Mouse (Mus musculus): ENCODE measurements around the gene A630095N17Rik.

GRCm38 (mm10) chr1:75180741-75181140, 51.2 kb downstream of the A630095N17Rik start:
- TF ChIP-seq CHD2 (IDR thresholded peaks at IDR 0.05; ENCODE audit: low read depth, low read length), result no peak
- no peak for TF ChIP-seq HCFC1 (IDR thresholded peaks at IDR 0.05; ENCODE audit: borderline replicate concordance, insufficient read depth, low read length)
- TF ChIP-seq MAFK (IDR thresholded peaks at IDR 0.05; ENCODE audit: insufficient read depth, low read depth, low read length), result no peak

Data from ES-E14 (cell line).